23 mouse cellular contexts compared by ENCODE assay signal in genomic region chr12:93812963-93813733, GRCm38 (mm10).
A peak's percentile ranks its signal among the peaks of the same experiment; 100 is the strongest.
DNase-seq lines count a peak whose midpoint lies in the region; ATAC-seq and TF ChIP-seq lines count a peak whose summit lies in the region.
"Had no signal": no experiment of that assay in that cellular context is flagged by ENCODE, and none has a peak within 500 bp of the region (broad histone marks: within the 10 kb centered on the region; RNA-seq: fewer than 3 reads in every experiment).

No protein-coding gene starts in this region.

- H3K4me3 ChIP-seq in forebrain, embryonic 14.5 days (ENCODE audit: low read depth, low read length): no peak overlapping the region
- no peak overlapping the region for H3K4me3 ChIP-seq in forebrain, embryonic 13.5 days
- no peak overlapping the region for H3K4me3 ChIP-seq in kidney, embryonic 16.5 days (ENCODE audit: low read length)
- no peak overlapping the region for H3K4me3 ChIP-seq in limb, embryonic 14.5 days (replicated peaks; ENCODE audit: low read length)
- H3K4me3 ChIP-seq in liver, postnatal 0 days (ENCODE audit: low read depth, low read length): no peak overlapping the region
- H3K4me3 ChIP-seq: heart, embryonic 12.5 days; hindbrain, embryonic 12.5 days; liver, embryonic 12.5 days; neural tube, embryonic 15.5 days had no signal

- TF ChIP-seq POLR2A in limb, embryonic 14.5 days (IDR thresholded peaks at IDR 0.05; ENCODE audit: borderline replicate concordance, extremely low read depth, insufficient read depth, insufficient read length): no peak

- no peaks in the 10 kb centered on the region for H3K27me3 ChIP-seq in forebrain, embryonic 14.5 days (replicated peaks; ENCODE audit: control insufficient read depth, insufficient read depth, low read length)
- no peaks in the 10 kb centered on the region for H3K27me3 ChIP-seq in forebrain, embryonic 13.5 days
- H3K27me3 ChIP-seq in kidney, embryonic 16.5 days (ENCODE audit: insufficient read depth, low read length): no peaks in the 10 kb centered on the region
- no peaks in the 10 kb centered on the region for H3K27me3 ChIP-seq in limb, embryonic 14.5 days (ENCODE audit: control insufficient read depth, insufficient read depth, low read length)
- no peaks in the 10 kb centered on the region for H3K27me3 ChIP-seq in liver, postnatal 0 days (ENCODE audit: insufficient read depth, low read length)
- H3K27me3 ChIP-seq: heart, embryonic 12.5 days; hindbrain, embryonic 12.5 days; liver, embryonic 12.5 days; neural tube, embryonic 15.5 days; Patski had no signal

- DNase-seq in forebrain, embryonic 14.5 days (ENCODE audit: low spot score): peak; percentile 58
- DNase-seq in kidney, adult 9 months: no peak
- peak; percentile 20 to 31 for DNase-seq in left cerebral cortex, postnatal 14 days (ENCODE audit: low spot score in 2 of 2)
- no peak for DNase-seq in left cerebral cortex, postnatal 36 days (ENCODE audit: low spot score in 2 of 2)
- no peak for DNase-seq in limb, embryonic 14.5 days (ENCODE audit: low spot score)
- DNase-seq in liver, postnatal 0 days: no peak
- DNase-seq: adrenal gland, adult 8-10 months; cerebellum, adult 11-12 months; cerebellum, postnatal 25 days; embryo, embryonic 11 days; heart, postnatal 14 days; kidney, adult 2 months; lung, embryonic 14.5 days; lung, postnatal 36 days; thymus, postnatal 14 days had no signal

- intact Hi-C loops in left cerebral cortex, postnatal 14 days (cut with DNase I): no loop called here
- intact Hi-C loops in left cerebral cortex, postnatal 36 days (cut with DNase I): no loop called here

- no peak overlapping the region for H3K4me2 ChIP-seq in forebrain, embryonic 14.5 days (ENCODE audit: low read length)
- no peak overlapping the region for H3K4me2 ChIP-seq in forebrain, embryonic 13.5 days
- H3K4me2 ChIP-seq in kidney, embryonic 16.5 days (replicated peaks; ENCODE audit: low read depth, low read length): no peak overlapping the region
- no peak overlapping the region for H3K4me2 ChIP-seq in limb, embryonic 14.5 days (replicated peaks; ENCODE audit: low read depth, low read length, severe bottlenecking)
- no peak overlapping the region for H3K4me2 ChIP-seq in liver, postnatal 0 days (ENCODE audit: low read depth, low read length)
- H3K4me2 ChIP-seq: heart, embryonic 12.5 days; hindbrain, embryonic 12.5 days; liver, embryonic 12.5 days; lung, embryonic 14.5 days; neural tube, embryonic 15.5 days had no signal

- no peaks in the 10 kb centered on the region for H3K9me3 ChIP-seq in forebrain, embryonic 14.5 days (replicated peaks; ENCODE audit: control insufficient read depth, low read length)
- H3K9me3 ChIP-seq in forebrain, embryonic 13.5 days (replicated peaks): no peaks in the 10 kb centered on the region
- no peaks in the 10 kb centered on the region for H3K9me3 ChIP-seq in kidney, embryonic 16.5 days (ENCODE audit: low read length)
- H3K9me3 ChIP-seq in limb, embryonic 14.5 days (ENCODE audit: control insufficient read depth, low read length): no peaks in the 10 kb centered on the region
- no peaks in the 10 kb centered on the region for H3K9me3 ChIP-seq in liver, postnatal 0 days (ENCODE audit: low read length)
- H3K9me3 ChIP-seq: heart, embryonic 12.5 days; hindbrain, embryonic 12.5 days; liver, embryonic 12.5 days; neural tube, embryonic 15.5 days had no signal

- TF ChIP-seq EP300 in liver, postnatal 0 days (IDR thresholded peaks at IDR 0.05; ENCODE audit: low read depth): no peak

- no peak for TF ChIP-seq CTCF in liver, postnatal 0 days (IDR thresholded peaks at IDR 0.05; ENCODE audit: low read depth)

- no peaks in the 10 kb centered on the region for H3K4me1 ChIP-seq in forebrain, embryonic 14.5 days (ENCODE audit: control insufficient read depth, insufficient read depth, low read length)
- no peaks in the 10 kb centered on the region for H3K4me1 ChIP-seq in forebrain, embryonic 13.5 days
- H3K4me1 ChIP-seq in kidney, embryonic 16.5 days (ENCODE audit: insufficient read depth, low read length): no peaks in the 10 kb centered on the region
- no peaks in the 10 kb centered on the region for H3K4me1 ChIP-seq in limb, embryonic 14.5 days (ENCODE audit: control insufficient read depth, insufficient read depth, low read length)
- no peaks in the 10 kb centered on the region for H3K4me1 ChIP-seq in liver, postnatal 0 days (ENCODE audit: insufficient read depth)
- H3K4me1 ChIP-seq: heart, embryonic 12.5 days; hindbrain, embryonic 12.5 days; liver, embryonic 12.5 days; neural tube, embryonic 15.5 days had no signal

- no peak overlapping the region for H3K9ac ChIP-seq in forebrain, embryonic 14.5 days (ENCODE audit: low read length)
- no peak overlapping the region for H3K9ac ChIP-seq in forebrain, embryonic 13.5 days
- no peak overlapping the region for H3K9ac ChIP-seq in kidney, embryonic 16.5 days (replicated peaks; ENCODE audit: low read length)
- H3K9ac ChIP-seq in limb, embryonic 14.5 days (ENCODE audit: low read depth, low read length, severe bottlenecking): no peak overlapping the region
- no peak overlapping the region for H3K9ac ChIP-seq in liver, postnatal 0 days (replicated peaks)
- H3K9ac ChIP-seq: heart, embryonic 12.5 days; hindbrain, embryonic 12.5 days; liver, embryonic 12.5 days; lung, embryonic 14.5 days; neural tube, embryonic 15.5 days had no signal

- no peak overlapping the region for H3K27ac ChIP-seq in forebrain, embryonic 14.5 days (ENCODE audit: low read depth, low read length)
- no peak overlapping the region for H3K27ac ChIP-seq in forebrain, embryonic 13.5 days
- no peak overlapping the region for H3K27ac ChIP-seq in kidney, embryonic 16.5 days (ENCODE audit: low read length)
- no peak overlapping the region for H3K27ac ChIP-seq in limb, embryonic 14.5 days (replicated peaks; ENCODE audit: low read depth, low read length)
- H3K27ac ChIP-seq in liver, postnatal 0 days (ENCODE audit: low read depth): no peak overlapping the region
- H3K27ac ChIP-seq: hindbrain, embryonic 12.5 days; liver, embryonic 12.5 days; neural tube, embryonic 15.5 days had no signal

- no peaks in the 10 kb centered on the region for H3K36me3 ChIP-seq in forebrain, embryonic 14.5 days (ENCODE audit: control insufficient read depth, insufficient read depth, low read length)
- no peaks in the 10 kb centered on the region for H3K36me3 ChIP-seq in forebrain, embryonic 13.5 days (ENCODE audit: poor library complexity, severe bottlenecking)
- H3K36me3 ChIP-seq in kidney, embryonic 16.5 days (ENCODE audit: insufficient read depth, low read length): no peaks in the 10 kb centered on the region
- no peaks in the 10 kb centered on the region for H3K36me3 ChIP-seq in limb, embryonic 14.5 days (ENCODE audit: control insufficient read depth, insufficient read depth, low read length)
- H3K36me3 ChIP-seq in liver, postnatal 0 days (replicated peaks; ENCODE audit: insufficient read depth, low read length): no peaks in the 10 kb centered on the region
- H3K36me3 ChIP-seq: heart, embryonic 12.5 days; hindbrain, embryonic 12.5 days; liver, embryonic 12.5 days; neural tube, embryonic 15.5 days had no signal

- no peak; the same call in 1 of the 2 replicates for ATAC-seq in forebrain, embryonic 14.5 days
- ATAC-seq in forebrain, embryonic 13.5 days: no peak
- ATAC-seq in kidney, embryonic 16.5 days (ENCODE audit: low FRiP score, low TSS enrichment): peak; percentile 27; the same call in 1 of the 2 replicates
- ATAC-seq in limb, embryonic 14.5 days (ENCODE audit: low FRiP score, low read depth): peak; percentile 55; the same call in 1 of the 2 replicates
- ATAC-seq in liver, postnatal 0 days: no peak
- ATAC-seq: liver, embryonic 12.5 days; midbrain, embryonic 16.5 days; Patski had no signal

Comparison
In these comparisons a context has a peak if more than half of its experiments do, and no peak if none do; other contexts are left out.
1. DNase-seq: peak in forebrain, embryonic 14.5 days (single experiment) and left cerebral cortex, postnatal 14 days (2 of 2); none in kidney, adult 9 months (single experiment), left cerebral cortex, postnatal 36 days (0 of 2), limb, embryonic 14.5 days (single experiment) and liver, postnatal 0 days (single experiment).
2. ATAC-seq: peak in kidney, embryonic 16.5 days (single experiment) and limb, embryonic 14.5 days (single experiment); none in forebrain, embryonic 14.5 days (single experiment), forebrain, embryonic 13.5 days (single experiment) and liver, postnatal 0 days (single experiment).